In the genomic region with DNA sequence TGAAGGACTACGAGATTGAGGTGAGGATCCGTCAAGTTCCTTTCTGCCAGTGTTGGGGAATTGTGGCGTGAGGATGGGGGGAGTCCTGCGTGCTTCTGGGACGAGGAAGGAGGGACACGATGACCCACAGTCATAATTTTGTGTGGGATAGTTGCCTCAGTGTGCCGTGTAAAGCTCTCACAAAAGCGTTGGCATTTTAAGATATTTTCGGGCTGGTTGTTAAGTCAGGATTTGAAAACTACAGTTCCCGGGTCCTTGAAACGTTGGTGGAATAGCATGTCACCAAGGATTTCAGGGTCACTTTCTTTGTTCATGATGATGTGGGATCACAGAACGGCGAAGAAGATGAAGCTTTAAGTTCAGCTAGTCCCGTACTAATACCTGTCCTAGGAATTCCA, we compare ENCODE assay signal across 8 mouse cellular contexts. TPM values are rescaled to one million over a fixed set of nuclear protein-coding genes. Genes with fewer than 3 reads are reported as not detected.
DNase-seq lines count a peak whose midpoint lies in the region; ATAC-seq lines count a peak whose summit lies in the region.

No protein-coding gene starts in this region.

- H3K9me3 ChIP-seq in forebrain, embryonic 12.5 days = no peaks in the 10 kb centered on the region
- H3K9me3 ChIP-seq in limb, embryonic 13.5 days = no peaks in the 10 kb centered on the region
- H3K9me3 ChIP-seq in stomach, embryonic 14.5 days (ENCODE audit: control insufficient read depth, low read depth, low read length) = no peaks in the 10 kb centered on the region

- under 1% methylated on average over 14 of the region's 14 CpGs for WGBS in forebrain, embryonic 12.5 days
- under 1% methylated on average over 14 of the region's 14 CpGs for WGBS in limb, embryonic 13.5 days
- under 1% methylated on average over 14 of the region's 14 CpGs for WGBS in stomach, embryonic 14.5 days

- H3K36me3 ChIP-seq in forebrain, embryonic 12.5 days (replicated peaks) = peaks cover 8% of the 10 kb centered on the region
- peaks cover 6% of the 10 kb centered on the region; the same call in 1 of the 2 replicates for H3K36me3 ChIP-seq in limb, embryonic 13.5 days
- no peaks in the 10 kb centered on the region for H3K36me3 ChIP-seq in stomach, embryonic 14.5 days (ENCODE audit: control insufficient read depth, insufficient read depth, low read length)

- H3K4me1 ChIP-seq in forebrain, embryonic 12.5 days = peaks cover 17% of the 10 kb centered on the region
- peaks cover 11% of the 10 kb centered on the region for H3K4me1 ChIP-seq in limb, embryonic 13.5 days
- peaks cover 9% of the 10 kb centered on the region; the same call in 1 of the 2 replicates for H3K4me1 ChIP-seq in stomach, embryonic 14.5 days (ENCODE audit: control insufficient read depth, insufficient read depth, low read length)

- H3K27ac ChIP-seq in forebrain, embryonic 12.5 days = peak overlapping the region; percentile 82
- peak overlapping the region; percentile 70; the same call in 1 of the 2 replicates for H3K27ac ChIP-seq in limb, embryonic 13.5 days
- peak overlapping the region; percentile 67; the same call in 1 of the 2 replicates for H3K27ac ChIP-seq in stomach, embryonic 14.5 days (ENCODE audit: low read length)

- no peaks in the 10 kb centered on the region for H3K27me3 ChIP-seq in forebrain, embryonic 12.5 days
- H3K27me3 ChIP-seq in limb, embryonic 13.5 days = no peaks in the 10 kb centered on the region
- H3K27me3 ChIP-seq in stomach, embryonic 14.5 days (ENCODE audit: control insufficient read depth, insufficient read depth, low read length) = no peaks in the 10 kb centered on the region

- peak; percentile 26 for DNase-seq in retina, embryonic 14.5 days (ENCODE audit: low spot score)
- DNase-seq in retina, postnatal 1 day = no peak
- DNase-seq in layer of hippocampus, adult 8-10 months (ENCODE audit: low spot score in 2 of 2) = no peak
- DNase-seq in gastrocnemius, postnatal 10 days = no peak
- DNase-seq in testis, postnatal 14 days (ENCODE audit: low spot score) = no peak

- no peak for ATAC-seq in forebrain, embryonic 12.5 days (ENCODE audit: low FRiP score)
- ATAC-seq in limb, embryonic 13.5 days (ENCODE audit: low FRiP score, low read depth) = no peak; the same call in 1 of the 2 replicates
- no peak for ATAC-seq in stomach, embryonic 14.5 days (ENCODE audit: insufficient number of reproducible peaks, insufficient read depth, low FRiP score, low read depth)

- peak overlapping the region; percentile 82 for H3K4me2 ChIP-seq in forebrain, embryonic 12.5 days
- peak overlapping the region; percentile 88 for H3K4me2 ChIP-seq in limb, embryonic 13.5 days (replicated peaks)
- H3K4me2 ChIP-seq in stomach, embryonic 14.5 days (replicated peaks; ENCODE audit: low read depth, low read length) = peak overlapping the region; percentile 80

- peak overlapping the region; percentile 99 for H3K4me3 ChIP-seq in forebrain, embryonic 12.5 days (replicated peaks)
- peak overlapping the region; percentile 98 for H3K4me3 ChIP-seq in limb, embryonic 13.5 days
- peak overlapping the region; percentile 99 for H3K4me3 ChIP-seq in stomach, embryonic 14.5 days (ENCODE audit: low read depth, low read length)

- H3K9ac ChIP-seq in forebrain, embryonic 12.5 days = peak overlapping the region; percentile 98
- H3K9ac ChIP-seq in limb, embryonic 13.5 days = peak overlapping the region; percentile 96
- H3K9ac ChIP-seq in stomach, embryonic 14.5 days (replicated peaks; ENCODE audit: low read depth, low read length) = peak overlapping the region; percentile 86

RNA-seq across cellular contexts. Expression of gene Atad5, which starts 0.6 kb away (rescaled TPM):
- polyA plus RNA-seq in forebrain, embryonic 12.5 days (2016; fragmentation: Nextera tagmentation; extraction: Ambion mirVana) = 19.5 and 20.1 TPM in 2 replicates
- polyA plus RNA-seq in limb, embryonic 13.5 days (2015; fragmentation: Nextera tagmentation; extraction: Ambion mirVana) = 13.3 and 14.1 TPM in 2 replicates
- polyA plus RNA-seq in stomach, embryonic 14.5 days (2014; fragmentation: Nextera tagmentation; extraction: Ambion mirVana) = 15.1 and 16.3 TPM in 2 replicates
- 1 to 10 TPM; 2.8 to 4.7 (median 3.3) TPM for total RNA-seq in layer of hippocampus, adult 8-10 months (2022)
- total RNA-seq in gastrocnemius, postnatal 10 days (2021) = 1 to 10 TPM; 3.6 to 3.8 TPM

RNA-seq across cellular contexts. Expression of gene Crlf3, which starts 9.0 kb away (rescaled TPM):
- 30.9 and 33.9 TPM in 2 replicates for polyA plus RNA-seq in forebrain, embryonic 12.5 days (2016; fragmentation: Nextera tagmentation; extraction: Ambion mirVana)
- 51.3 and 55.3 TPM in 2 replicates for polyA plus RNA-seq in limb, embryonic 13.5 days (2015; fragmentation: Nextera tagmentation; extraction: Ambion mirVana)
- polyA plus RNA-seq in stomach, embryonic 14.5 days (2014; fragmentation: Nextera tagmentation; extraction: Ambion mirVana) = 29.4 and 29.6 TPM in 2 replicates
- total RNA-seq in layer of hippocampus, adult 8-10 months (2022) = 10 to 100 TPM; 18.9 to 24.8 (median 22.4) TPM
- 10 to 100 TPM; 11.6 to 14.9 TPM for total RNA-seq in gastrocnemius, postnatal 10 days (2021)

RNA-seq across cellular contexts. Expression of gene Tefm, which starts 52.2 kb away (rescaled TPM):
- 27.8 and 30.4 TPM in 2 replicates for polyA plus RNA-seq in forebrain, embryonic 12.5 days (2016; fragmentation: Nextera tagmentation; extraction: Ambion mirVana)
- 31.2 and 34.2 TPM in 2 replicates for polyA plus RNA-seq in limb, embryonic 13.5 days (2015; fragmentation: Nextera tagmentation; extraction: Ambion mirVana)
- 25.9 and 28.2 TPM in 2 replicates for polyA plus RNA-seq in stomach, embryonic 14.5 days (2014; fragmentation: Nextera tagmentation; extraction: Ambion mirVana)
- 10 to 100 TPM; 10.1 to 12.9 (median 11.5) TPM for total RNA-seq in layer of hippocampus, adult 8-10 months (2022)
- total RNA-seq in gastrocnemius, postnatal 10 days (2021) = 10 to 100 TPM; 21.0 to 22.2 TPM
